Mouse (Mus musculus): ENCODE results near the gene Ccdc92.
A peak's percentile ranks its signal among the peaks of the same experiment; 100 is the strongest.

DNA sequence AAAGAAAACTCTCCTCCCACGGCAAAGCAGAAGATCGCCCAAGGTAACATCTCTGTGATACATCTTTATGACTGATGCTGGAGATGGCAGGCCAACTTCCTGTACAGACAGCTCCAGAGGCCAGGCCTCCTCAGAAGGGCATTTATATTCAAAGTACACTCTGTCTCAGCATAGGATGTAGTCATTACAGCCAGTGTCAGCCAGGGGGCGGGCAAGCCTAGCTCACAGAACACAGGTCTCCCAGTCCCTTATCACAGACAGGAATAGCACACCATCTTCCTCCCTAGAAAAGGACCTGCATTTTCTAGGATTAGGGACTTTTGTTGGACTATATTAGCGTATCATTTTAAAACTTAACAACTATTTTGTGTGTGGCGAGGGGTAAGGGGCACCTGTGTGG lies 46.6 kb upstream of the Ccdc92 start:
- TF ChIP-seq POLR2A (IDR thresholded peaks at IDR 0.05; ENCODE audit: extremely low read depth, insufficient read depth, low read length) (no peak), CTCF (IDR thresholded peaks at IDR 0.05; ENCODE audit: low read depth, low read length) (peak; percentile 89)
